Mouse (Mus musculus) liver, embryonic 14 days (tissue): Measurements from ENCODE around the gene Syk. TPM values are rescaled to one million over a fixed set of nuclear protein-coding genes. Genes with fewer than 3 reads are reported as not detected.

ENCODE experiments used
- polyA plus RNA-seq: library from polyadenylated mRNA; depleted of rRNA; stranded (reverse); fragments of >200 nt; gene quantifications from 2 replicates; pipeline ENCODE4 v1.2.3, GENCODE M21; 2012; rRNA removed

Syk gene
- polyA plus RNA-seq: 3.7 and 5.1 TPM in 2 replicates

DNA sequence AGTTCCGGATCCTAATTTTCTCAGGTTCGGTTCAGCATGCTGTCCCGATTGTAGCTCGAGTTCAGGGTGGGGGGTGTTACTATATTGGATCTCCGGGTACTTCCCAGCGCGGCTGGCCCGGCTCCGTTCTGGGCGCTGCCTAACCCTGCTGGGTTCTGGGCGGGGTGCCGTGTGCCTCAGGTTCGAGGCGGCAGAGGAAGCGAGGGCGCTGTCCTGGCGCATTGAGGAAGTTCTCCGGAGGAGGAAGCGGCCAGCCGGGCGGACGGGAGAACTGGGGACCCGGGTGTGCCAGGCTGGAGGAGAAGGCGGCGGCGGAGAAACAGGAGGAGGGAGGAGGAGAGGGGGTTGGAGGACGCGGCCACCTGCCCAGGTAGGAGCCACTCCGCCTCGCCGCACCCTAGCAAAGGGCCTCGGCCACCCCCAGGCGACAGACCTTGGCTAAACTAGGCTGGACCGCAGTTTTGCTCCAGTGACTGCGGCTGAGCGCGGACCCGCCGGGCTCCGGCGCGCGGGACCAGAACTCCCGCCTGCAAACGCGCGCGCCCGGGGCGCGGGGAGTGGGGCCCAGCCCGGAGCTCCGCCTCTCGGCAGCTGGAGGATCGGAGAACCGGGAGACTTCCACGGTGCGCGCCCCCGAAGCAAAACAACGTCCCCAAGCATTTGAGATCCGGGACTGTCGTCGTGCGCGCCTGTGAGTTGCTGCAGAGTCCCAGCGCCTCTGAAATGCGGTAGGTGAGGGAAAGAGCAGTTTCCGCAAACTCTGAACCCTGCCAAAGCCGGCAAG lies at the start of gene Syk:
Gene Syk, plus strand, starts transcription at position 296 of the 784 bp plus-strand sequence.

Other genes starting within 250 kb of the Syk start
- 0.18 and 0.22 TPM in 2 replicates for gene Diras2, start 51.9 kb upstream of the Syk start, polyA plus RNA-seq